Mouse (Mus musculus) liver, embryonic 14 days (tissue): Measurements from ENCODE around the gene Olfr1241. TPM values are rescaled to one million over a fixed set of nuclear protein-coding genes. Genes with fewer than 3 reads are reported as not detected.

Experiments
- polyA plus RNA-seq: library from polyadenylated mRNA; depleted of rRNA; stranded (reverse); fragments of >200 nt; gene quantifications from 2 replicates; pipeline ENCODE4 v1.2.3, GENCODE M21; 2012; rRNA removed

Olfr1241 gene
- not detected in 2 replicates for polyA plus RNA-seq

GRCm38 (mm10) chr2:89487026-89487425 is at the start of gene Olfr1241:
TSS of gene Olfr1241 (minus strand) at chr2:89487126.

GRCm38 (mm10) chr2:89531387-89531786 is 44.5 kb upstream of the Olfr1241 start, which contains the start of gene Olfr1243:
TSS of gene Olfr1243 (minus strand) at chr2:89531487.

GRCm38 (mm10) chr2:89498235-89498634 is 11.3 kb upstream of the Olfr1241 start, which contains the start of gene Olfr1242:
TSS of gene Olfr1242 (minus strand) at chr2:89498335.

GRCm38 (mm10) chr2:89442900-89443299 is 44.0 kb downstream of the Olfr1241 start, which contains the start of gene Olfr1240:
TSS of gene Olfr1240 (minus strand) at chr2:89443000.

Other genes starting within 250 kb of the Olfr1241 start
- gene Olfr1228, start 233.1 kb downstream of the Olfr1241 start, polyA plus RNA-seq = not detected in 2 replicates
- gene Olfr1229, start 199.1 kb downstream of the Olfr1241 start, polyA plus RNA-seq = not detected in 2 replicates
- not detected in 2 replicates for gene Olfr1230, start 189.9 kb downstream of the Olfr1241 start, polyA plus RNA-seq
- gene Olfr1231, start 180.1 kb downstream of the Olfr1241 start, polyA plus RNA-seq = not detected in 2 replicates
- gene Olfr1232, start 157.5 kb downstream of the Olfr1241 start, polyA plus RNA-seq = not detected in 2 replicates
- not detected in 2 replicates for gene Olfr1233, start 144.7 kb downstream of the Olfr1241 start, polyA plus RNA-seq
- not detected in 2 replicates for gene Olfr1234, start 122.3 kb downstream of the Olfr1241 start, polyA plus RNA-seq
- not detected in 2 replicates for gene Olfr1238, start 77.5 kb downstream of the Olfr1241 start, polyA plus RNA-seq
- gene Olfr1239, start 66.7 kb downstream of the Olfr1241 start, polyA plus RNA-seq = not detected in 2 replicates
- not detected in 2 replicates for gene Olfr1240, start 44.1 kb downstream of the Olfr1241 start, polyA plus RNA-seq
- not detected in 2 replicates for gene Olfr1242, start 11.2 kb upstream of the Olfr1241 start, polyA plus RNA-seq
- gene Olfr1243, start 44.4 kb upstream of the Olfr1241 start, polyA plus RNA-seq = not detected in 2 replicates
- gene Olfr1245, start 91.3 kb upstream of the Olfr1241 start, polyA plus RNA-seq = not detected in 2 replicates
- not detected in 2 replicates for gene Olfr1246, start 106.0 kb upstream of the Olfr1241 start, polyA plus RNA-seq
- gene Olfr1247, start 127.0 kb upstream of the Olfr1241 start, polyA plus RNA-seq = not detected in 2 replicates
- not detected in 2 replicates for gene Olfr1248, start 131.1 kb upstream of the Olfr1241 start, polyA plus RNA-seq
- gene Olfr1249, start 147.9 kb upstream of the Olfr1241 start, polyA plus RNA-seq = not detected in 2 replicates
- gene Olfr1250, start 174.3 kb upstream of the Olfr1241 start, polyA plus RNA-seq = not detected in 2 replicates
- gene Olfr1251, start 184.8 kb upstream of the Olfr1241 start, polyA plus RNA-seq = not detected in 2 replicates
- gene Olfr1252, start 237.9 kb upstream of the Olfr1241 start, polyA plus RNA-seq = not detected in 2 replicates